Mouse (Mus musculus) urinary bladder, postnatal 10 days (tissue): ENCODE results near the gene Tango2.

Experiments
- DNase-seq: peaks from one replicate; pipeline ENCODE4 v3.0.0; 2022; ENCODE audit warnings: low spot score

Gene Tango2

GRCm38 (mm10) chr16:18383045-18383726, 35.3 kb upstream of the Tango2 start:
- DNase-seq, result no peak

DNA sequence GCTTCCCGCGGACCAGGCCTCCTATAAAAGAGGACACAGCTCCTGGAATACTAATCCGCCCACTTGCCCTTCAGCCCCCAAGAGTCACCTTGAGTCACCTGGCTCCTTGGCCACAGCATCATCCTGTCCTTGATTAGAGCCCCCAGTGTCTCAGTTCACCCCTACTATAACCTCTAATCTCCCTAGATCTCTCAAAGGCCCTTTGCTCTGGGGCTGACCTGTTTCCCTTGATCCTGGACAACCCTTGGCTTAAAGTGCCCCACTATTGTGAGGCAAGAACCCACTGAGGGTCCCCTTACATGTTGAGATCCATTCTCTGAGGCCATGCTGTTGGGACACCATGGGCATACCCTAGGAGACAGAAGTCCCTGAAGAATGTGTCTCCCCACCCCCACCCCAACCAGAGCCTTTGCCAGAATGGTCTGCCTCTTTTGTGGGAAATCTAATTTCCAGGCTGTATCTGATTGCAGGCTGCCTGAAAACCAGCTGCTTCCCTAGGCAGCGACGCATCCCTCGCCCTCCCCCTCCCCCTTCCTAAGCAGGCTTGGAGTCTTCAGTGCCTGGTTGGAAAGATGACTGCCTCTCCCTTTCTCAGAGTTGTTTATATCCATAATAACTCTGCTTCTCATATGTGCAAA, 33.8 kb upstream of the Tango2 start:
- no peak for DNase-seq

- no peak for DNase-seq
Observed at GRCm38 (mm10) chr16:18380495-18381063, 32.7 kb upstream of the Tango2 start.

GRCm38 (mm10) chr16:18379338-18380001, 31.6 kb upstream of the Tango2 start:
- DNase-seq, result no peak

DNA sequence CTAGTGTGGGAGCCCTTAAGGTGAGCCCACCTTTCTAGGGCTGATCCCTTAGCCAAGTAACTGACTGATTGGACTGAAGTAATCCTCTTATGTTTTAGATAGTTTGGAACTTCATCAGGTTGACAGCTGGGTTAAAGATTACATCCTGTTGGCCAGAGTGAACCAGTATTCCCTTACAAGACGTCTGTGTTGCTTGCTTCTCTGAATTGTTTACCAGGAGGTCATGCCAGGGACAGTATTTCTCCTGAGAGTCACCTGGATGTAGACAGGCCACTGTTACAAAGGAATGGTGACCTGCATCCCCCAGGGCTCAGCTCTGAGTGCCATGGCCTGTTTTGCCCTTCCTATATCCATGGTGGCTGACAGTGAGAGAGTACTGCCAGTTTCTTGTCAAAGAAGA, 30.6 kb upstream of the Tango2 start:
- no peak for DNase-seq

DNA sequence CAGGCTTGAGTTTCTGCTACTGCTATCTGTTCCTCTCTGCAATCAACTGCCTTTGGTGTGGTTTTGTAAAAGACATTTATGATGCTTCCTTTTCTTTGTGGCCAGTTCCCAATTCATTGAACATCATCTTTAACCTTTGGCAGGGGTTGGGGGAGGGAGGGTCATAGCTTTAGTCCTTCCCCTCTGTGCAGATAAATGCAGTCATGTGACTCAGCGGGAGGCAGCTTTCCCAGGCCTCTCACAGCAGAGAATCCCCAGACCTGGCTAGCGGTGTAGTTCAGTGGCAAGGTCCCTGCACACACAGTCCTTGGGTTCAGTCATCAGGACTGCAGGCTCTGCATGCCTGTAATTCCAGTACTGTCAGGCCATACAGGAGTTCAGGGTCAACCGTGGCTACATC, 29.3 kb upstream of the Tango2 start:
- DNase-seq, result no peak

- no peak for DNase-seq
Observed at GRCm38 (mm10) chr16:18376297-18376954, 28.5 kb upstream of the Tango2 start.

DNA sequence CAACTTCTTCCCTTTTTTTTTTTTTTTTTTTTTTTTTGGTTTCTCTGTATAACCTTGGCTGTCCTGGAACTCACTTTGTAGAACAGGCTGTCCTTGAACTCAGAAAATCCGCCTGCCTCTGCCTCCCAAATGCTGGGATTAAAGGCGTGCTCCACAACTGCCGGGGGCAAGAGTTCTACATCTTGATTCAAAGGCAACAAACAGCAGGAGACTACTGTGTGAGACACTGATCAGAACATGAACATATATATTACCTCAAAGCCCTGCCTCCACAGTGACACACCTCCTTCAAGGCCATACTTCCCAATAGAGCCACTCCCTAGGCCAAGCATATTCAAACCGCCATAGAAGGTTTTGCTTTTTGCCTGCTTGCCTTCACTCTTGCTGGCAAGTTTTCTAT, 25.7 kb upstream of the Tango2 start:
- no peak for DNase-seq

DNA sequence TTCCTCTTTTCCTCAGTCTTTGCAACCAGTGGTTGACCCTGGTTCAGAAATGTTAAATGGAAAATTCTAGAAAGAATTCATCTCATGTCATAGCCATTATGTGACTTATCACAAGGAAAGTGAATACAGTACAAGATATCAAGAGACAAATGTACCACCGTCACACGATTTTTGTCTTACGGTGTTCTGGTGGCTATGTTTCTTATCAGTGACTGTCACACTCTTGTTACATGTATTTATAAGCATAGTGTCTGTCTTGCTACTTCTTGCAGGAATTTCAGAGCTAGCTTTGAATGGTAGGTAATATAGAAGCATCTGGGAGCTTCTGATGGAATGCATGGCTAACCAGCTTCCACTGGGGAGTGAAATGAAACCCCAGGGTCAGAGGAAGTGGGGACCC, 22.3 kb upstream of the Tango2 start:
- DNase-seq, result no peak

DNA sequence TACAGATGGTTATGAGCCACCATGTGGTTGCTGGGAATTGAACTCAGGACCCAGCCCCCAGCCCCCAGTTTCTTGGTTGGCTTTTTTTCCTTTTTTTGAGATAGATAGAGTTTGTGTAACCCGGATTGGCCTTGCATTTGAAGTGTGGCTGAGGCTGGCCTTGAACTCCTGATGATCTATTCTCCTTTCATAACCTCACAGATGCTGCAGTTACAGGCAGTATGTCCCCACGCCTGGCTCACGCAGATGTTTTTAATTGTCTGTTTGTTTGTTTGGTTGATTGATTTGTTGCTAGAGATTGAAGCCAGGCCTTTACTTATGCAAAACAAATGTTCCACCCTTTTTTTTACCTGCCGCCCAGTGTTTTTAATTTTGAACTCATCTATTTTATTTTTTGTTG, 18.9 kb upstream of the Tango2 start:
- DNase-seq, result no peak

DNA sequence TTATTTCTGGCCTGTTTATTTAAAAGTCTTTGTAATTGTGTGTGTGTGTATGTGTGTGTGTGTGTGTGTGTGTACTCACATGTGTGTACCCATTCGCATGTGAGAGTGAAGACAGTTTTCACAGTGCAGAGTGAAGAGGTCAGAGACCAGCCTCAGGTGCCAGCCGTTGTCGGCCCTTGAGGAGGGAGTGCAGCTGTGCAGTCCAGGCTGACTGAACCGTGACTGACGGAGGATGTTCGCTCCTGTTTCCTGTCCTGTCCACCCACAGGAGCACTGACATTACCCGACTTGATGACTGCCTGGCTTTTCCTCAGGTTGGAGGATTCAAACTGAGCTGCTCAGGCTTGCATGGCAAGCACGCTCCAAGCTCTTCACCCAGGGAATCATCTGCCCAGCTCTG, 15.0 kb upstream of the Tango2 start:
- DNase-seq, result no peak

- DNase-seq, result no peak
Observed at GRCm38 (mm10) chr16:18360151-18360805, 12.4 kb upstream of the Tango2 start.

- no peak for DNase-seq
Observed at GRCm38 (mm10) chr16:18357977-18358376, 10.1 kb upstream of the Tango2 start.

DNA sequence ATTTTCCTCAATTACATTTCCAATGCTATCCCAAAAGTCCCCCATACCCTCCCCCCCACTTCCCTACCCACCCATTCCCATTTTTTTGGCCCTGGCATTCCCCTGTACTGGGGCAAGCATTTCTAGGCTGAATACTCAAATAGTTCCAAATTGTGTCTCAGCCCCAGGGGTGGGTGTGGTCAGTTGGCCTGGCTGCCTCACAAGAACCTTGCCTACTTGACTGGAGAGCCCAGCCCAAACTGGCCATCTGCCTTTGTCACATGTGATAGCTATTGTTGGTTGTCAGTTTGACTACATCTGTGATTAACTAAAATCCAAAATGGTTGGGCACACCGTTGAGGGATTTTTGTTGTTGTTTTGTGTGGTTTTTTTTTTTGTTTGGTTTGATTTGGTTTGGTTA, 9.1 kb upstream of the Tango2 start:
- DNase-seq, result no peak

DNA sequence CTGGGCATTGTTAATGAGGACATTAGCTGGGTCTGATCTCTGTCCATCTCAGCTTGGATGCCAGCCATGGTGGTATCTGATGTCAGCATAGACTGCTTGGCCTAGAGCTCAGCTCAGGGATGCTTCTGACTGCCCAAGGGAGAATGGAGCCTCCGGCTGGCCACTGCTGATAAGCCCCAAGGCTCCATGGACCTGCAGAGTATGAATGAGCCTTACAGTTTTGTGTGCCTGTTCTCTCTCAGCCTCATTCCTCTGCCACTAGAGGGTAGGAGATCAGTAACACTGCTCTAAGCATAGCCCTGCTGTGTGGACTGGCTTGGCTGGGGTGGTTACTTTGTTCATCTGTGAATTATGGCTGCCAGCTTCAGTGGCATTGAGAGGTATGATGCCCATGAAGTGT, 5.2 kb upstream of the Tango2 start:
- DNase-seq, result no peak

DNA sequence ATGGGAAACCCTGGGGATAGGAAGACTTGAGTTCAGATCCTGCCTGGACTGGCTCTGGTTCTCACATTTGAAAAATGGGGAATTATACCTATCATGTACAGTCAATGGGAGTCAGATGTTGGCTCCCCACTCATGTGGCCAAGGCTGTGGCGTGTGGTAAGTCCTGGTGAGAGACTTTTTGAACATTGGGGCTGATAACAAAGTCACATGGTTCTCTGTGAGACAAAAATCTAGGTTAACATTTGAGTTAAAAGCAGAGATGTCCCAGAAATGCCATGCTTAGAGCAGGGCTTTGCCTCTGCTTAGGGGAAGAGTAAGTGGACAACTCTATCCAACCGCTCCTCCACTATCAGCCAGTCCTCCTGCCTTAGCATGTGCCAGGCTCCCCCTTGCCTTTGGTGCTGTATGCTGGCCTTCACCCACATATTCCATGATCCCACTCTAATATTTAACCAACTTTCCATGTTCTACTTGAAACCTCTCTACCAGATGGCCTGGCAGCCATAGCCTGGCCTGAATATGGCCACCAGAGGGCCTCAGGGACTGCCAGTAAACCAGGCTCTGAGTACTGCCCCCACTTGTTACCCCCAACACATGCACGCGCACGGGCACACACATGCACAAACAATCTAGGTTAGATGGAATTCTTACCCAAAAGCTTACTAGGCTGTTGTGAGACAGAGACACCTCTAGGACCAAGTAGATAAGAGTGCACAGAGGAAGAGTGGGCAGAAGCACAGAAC, 3.6 kb upstream of the Tango2 start:
- no peak for DNase-seq

DNA sequence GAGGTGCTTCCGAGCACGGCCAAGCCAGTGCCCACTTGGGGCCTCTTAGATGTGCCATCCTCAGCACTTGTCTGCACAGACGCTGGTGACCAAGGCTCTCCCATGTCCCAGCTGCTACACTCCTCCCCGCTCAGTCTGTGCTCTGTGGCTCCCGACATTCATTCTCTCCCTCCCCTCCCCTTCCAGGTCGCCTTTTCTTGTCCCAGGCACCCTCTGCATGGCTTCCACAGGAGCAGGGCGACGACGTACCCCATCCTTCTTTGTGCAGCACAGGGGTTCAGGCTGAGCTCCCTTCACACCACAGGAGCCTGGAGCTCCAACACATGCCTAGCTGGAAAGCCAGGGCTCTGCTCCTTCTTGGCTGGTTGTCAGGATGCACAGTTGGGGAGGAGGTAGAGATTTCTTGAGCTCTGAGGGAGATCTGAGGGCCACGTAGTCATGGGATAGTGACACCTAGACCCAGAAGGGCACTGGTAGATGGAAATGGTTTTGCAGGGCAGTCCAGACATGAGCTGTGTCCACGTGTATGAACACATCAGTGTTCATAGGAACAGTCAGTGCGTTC, 1.9 kb upstream of the Tango2 start:
- no peak for DNase-seq

GRCm38 (mm10) chr16:18348601-18349175, 785 bp upstream of the Tango2 start:
- no peak for DNase-seq

DNA sequence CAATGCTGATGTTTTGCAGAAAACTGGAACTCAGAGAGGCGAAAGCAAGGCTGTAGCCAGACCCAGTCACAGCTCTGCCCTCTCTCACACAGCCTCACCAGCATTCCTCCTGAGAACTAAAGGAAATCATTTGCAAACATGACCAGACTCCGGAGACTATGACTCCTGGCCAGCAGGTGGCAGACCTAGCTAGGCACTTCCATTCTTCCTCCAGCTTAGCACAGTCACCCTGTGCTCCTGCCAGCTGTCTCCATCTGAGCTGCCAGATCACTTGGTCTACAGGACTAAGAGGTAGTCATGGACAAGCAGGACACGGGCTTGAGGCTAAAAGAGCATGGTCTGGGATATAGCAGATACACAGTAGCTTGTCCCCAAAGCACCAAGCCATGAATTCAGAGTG, 2.7 kb downstream of the Tango2 start:
- DNase-seq, result peak; percentile 39

DNA sequence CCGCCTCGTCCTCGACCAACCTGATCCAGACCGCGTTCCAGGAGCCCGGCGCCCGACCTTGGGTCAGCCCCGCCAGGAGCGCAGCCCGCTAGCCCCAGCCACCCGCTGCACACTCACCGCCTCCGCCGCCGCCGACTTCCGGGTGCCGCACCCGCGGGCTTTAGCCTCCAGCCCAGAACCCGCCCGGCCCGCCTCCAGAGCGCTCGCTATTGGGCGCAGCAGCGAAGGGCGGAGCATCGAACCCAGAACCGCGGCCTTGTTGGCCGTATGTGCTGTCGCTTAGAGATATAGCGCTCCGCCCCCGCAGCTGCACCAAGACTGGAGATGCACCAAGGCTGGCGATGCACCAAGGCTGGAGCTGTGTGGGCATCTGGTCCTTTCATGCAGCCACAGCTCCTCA, 4.1 kb downstream of the Tango2 start:
- DNase-seq, result peak; percentile 88
